Mouse (Mus musculus) lung, embryonic 15.5 days (tissue): ENCODE measurements at regions not wholly inside any gene's neighbourhood (a gene's known extent, or its start where the extent isn't known, plus 50 kb on each side); places are given as distances from the start of the nearest gene placed in this dataset.

Source experiments
- ATAC-seq: fragments of 200-750 bp; cut with Nextera tagmentation; 2 replicates; pipeline ENCODE4 v1.8.0; 2017; ENCODE audit warnings: moderate number of reproducible peaks, borderline replicate concordance; ENCODE audit not compliant: low FRiP score, low TSS enrichment; ENCODE audit errors: extremely low read depth
- H3K27ac ChIP-seq: fragments of 300-500 bp; sonication (generic); 2 replicates; pipeline ENCODE4 v1.5.1; 2015; ENCODE audit warnings: moderate library complexity, mild to moderate bottlenecking, inconsistent platforms
- H3K27me3 ChIP-seq: fragments of 300-500 bp; sonication (generic); 2 replicates; pipeline ENCODE4 v1.6.1; 2015; ENCODE audit warnings: inconsistent platforms
- H3K36me3 ChIP-seq: fragments of 300-500 bp; sonication (generic); 2 replicates; pipeline ENCODE4 v1.6.1; 2015; ENCODE audit warnings: inconsistent platforms
- H3K4me1 ChIP-seq: fragments of 300-500 bp; sonication (generic); 2 replicates; pipeline ENCODE4 v1.6.1; 2015; ENCODE audit warnings: inconsistent platforms
- H3K4me2 ChIP-seq: fragments of 300-500 bp; sonication (generic); 2 replicates; pipeline ENCODE4 v1.6.1; 2015; ENCODE audit warnings: inconsistent platforms, mild to moderate bottlenecking, moderate library complexity
- H3K4me3 ChIP-seq: fragments of 300-500 bp; sonication (generic); 2 replicates; pipeline ENCODE4 v1.5.1; 2015; ENCODE audit warnings: mild to moderate bottlenecking, inconsistent platforms
- H3K9ac ChIP-seq: fragments of 300-500 bp; sonication (generic); 2 replicates; pipeline ENCODE4 v1.6.1; 2015; ENCODE audit warnings: inconsistent platforms
- H3K9me3 ChIP-seq: fragments of 300-500 bp; sonication (generic); 2 replicates; pipeline ENCODE4 v1.6.1; 2016; ENCODE audit warnings: inconsistent platforms
- WGBS: fragments of 180-500 bp; shearing (Covaris S2); methylation state at CpG from one replicate; pipeline ENCODE4 v1.1.7; 2015; 5-methylcytosine and 5-hydroxymethylcytosine counted together

GRCm38 (mm10) chr16:77537351-77537750 lies 64.5 kb downstream of the Gm11146 start:
- no peak for ATAC-seq
- Histone ChIP-seq H3K4me3 (no peak overlapping the region), H3K27ac (no peak overlapping the region), H3K27me3 (no peaks in the 10 kb centered on the region), H3K36me3 (no peaks in the 10 kb centered on the region), H3K4me2 (peak overlapping the region; percentile 27; the same call in 1 of the 2 replicates), H3K9ac (no peak overlapping the region), H3K9me3 (no peaks in the 10 kb centered on the region), H3K4me1 (no peaks in the 10 kb centered on the region)
- WGBS, result 65% methylated on average over 4 of the region's 4 CpGs

- H3K4me1 ChIP-seq, result no peaks in the 10 kb centered on the region
- H3K27ac ChIP-seq, result no peak overlapping the region
- WGBS, result 52% methylated on average over 10 of the region's 10 CpGs
- no peaks in the 10 kb centered on the region for H3K9me3 ChIP-seq
- no peak overlapping the region for H3K4me3 ChIP-seq
- no peaks in the 10 kb centered on the region for H3K27me3 ChIP-seq
- no peak overlapping the region for H3K9ac ChIP-seq
- peak overlapping the region; percentile 27; the same call in 1 of the 2 replicates for H3K4me2 ChIP-seq
- no peak; the same call in 1 of the 2 replicates for ATAC-seq
- no peaks in the 10 kb centered on the region for H3K36me3 ChIP-seq
Observed at GRCm38 (mm10) chr16:77536746-77537145, 65.1 kb downstream of the Gm11146 start.

GRCm38 (mm10) chr16:77536314-77536713 lies 65.6 kb downstream of the Gm11146 start:
- no peak for ATAC-seq
- H3K27ac ChIP-seq, result no peak overlapping the region
- no peaks in the 10 kb centered on the region for H3K9me3 ChIP-seq
- WGBS, result 75% methylated on average over 6 of the region's 6 CpGs
- no peaks in the 10 kb centered on the region for H3K36me3 ChIP-seq
- no peak overlapping the region for H3K4me2 ChIP-seq
- H3K4me3 ChIP-seq, result no peak overlapping the region
- H3K4me1 ChIP-seq, result no peaks in the 10 kb centered on the region
- no peak overlapping the region for H3K9ac ChIP-seq
- H3K27me3 ChIP-seq, result no peaks in the 10 kb centered on the region

- Histone ChIP-seq H3K27me3 (no peaks in the 10 kb centered on the region), H3K9me3 (no peaks in the 10 kb centered on the region), H3K4me2 (no peak overlapping the region), H3K36me3 (no peaks in the 10 kb centered on the region), H3K27ac (no peak overlapping the region), H3K9ac (no peak overlapping the region), H3K4me1 (no peaks in the 10 kb centered on the region), H3K4me3 (no peak overlapping the region)
- 83% methylated on average over 3 of the region's 3 CpGs for WGBS
- no peak for ATAC-seq
Observed at GRCm38 (mm10) chr16:77535021-77535420, 66.9 kb downstream of the Gm11146 start.

- Histone ChIP-seq H3K4me1 (no peaks in the 10 kb centered on the region), H3K4me2 (no peak overlapping the region), H3K4me3 (no peak overlapping the region), H3K27ac (no peak overlapping the region), H3K9me3 (no peaks in the 10 kb centered on the region), H3K27me3 (no peaks in the 10 kb centered on the region), H3K9ac (no peak overlapping the region), H3K36me3 (no peaks in the 10 kb centered on the region)
- WGBS, result 87% methylated on average over 10 of the region's 10 CpGs
- no peak for ATAC-seq
Observed at GRCm38 (mm10) chr16:77531596-77531995, 70.3 kb downstream of the Gm11146 start.

GRCm38 (mm10) chr16:77527951-77528350 lies 73.9 kb downstream of the Gm11146 start:
- 61% methylated on average over 1 of the region's 1 CpGs for WGBS
- H3K4me1 ChIP-seq, result no peaks in the 10 kb centered on the region

GRCm38 (mm10) chr16:77514606-77515005 lies 87.3 kb downstream of the Gm11146 start:
- no peak overlapping the region for H3K4me2 ChIP-seq
- 77% methylated on average over 3 of the region's 3 CpGs for WGBS
- H3K27me3 ChIP-seq, result no peaks in the 10 kb centered on the region
- no peak for ATAC-seq
- no peak overlapping the region for H3K27ac ChIP-seq
- no peak overlapping the region for H3K9ac ChIP-seq
- H3K36me3 ChIP-seq, result no peaks in the 10 kb centered on the region
- no peak overlapping the region for H3K4me3 ChIP-seq
- H3K4me1 ChIP-seq, result no peaks in the 10 kb centered on the region
- no peaks in the 10 kb centered on the region for H3K9me3 ChIP-seq

More at GRCm38 (mm10) chr16:77527951-77528350, 73.9 kb downstream of the Gm11146 start:
- H3K9ac ChIP-seq, result no peak overlapping the region
- no peak overlapping the region for H3K4me3 ChIP-seq
- H3K27ac ChIP-seq, result no peak overlapping the region
- no peak overlapping the region for H3K4me2 ChIP-seq
- no peak for ATAC-seq
- no peaks in the 10 kb centered on the region for H3K27me3 ChIP-seq
- no peaks in the 10 kb centered on the region for H3K9me3 ChIP-seq
- no peaks in the 10 kb centered on the region for H3K36me3 ChIP-seq

- ATAC-seq, result no peak
- H3K4me2 ChIP-seq, result no peak overlapping the region
- H3K4me3 ChIP-seq, result no peak overlapping the region
- no peaks in the 10 kb centered on the region for H3K27me3 ChIP-seq
- H3K9me3 ChIP-seq, result no peaks in the 10 kb centered on the region
- H3K27ac ChIP-seq, result no peak overlapping the region
- 60% methylated on average over 5 of the region's 5 CpGs for WGBS
- peaks cover 2% of the 10 kb centered on the region; the same call in 1 of the 2 replicates for H3K4me1 ChIP-seq
- H3K9ac ChIP-seq, result no peak overlapping the region
- H3K36me3 ChIP-seq, result no peaks in the 10 kb centered on the region
Observed at GRCm38 (mm10) chr16:77503556-77503955, 98.3 kb downstream of the Gm11146 start.

GRCm38 (mm10) chr16:77502916-77503315 lies 99.0 kb downstream of the Gm11146 start:
- Histone ChIP-seq H3K4me1 (peaks cover 2% of the 10 kb centered on the region; the same call in 1 of the 2 replicates), H3K27me3 (no peaks in the 10 kb centered on the region), H3K4me3 (no peak overlapping the region), H3K4me2 (no peak overlapping the region), H3K9ac (no peak overlapping the region), H3K27ac (no peak overlapping the region), H3K9me3 (no peaks in the 10 kb centered on the region), H3K36me3 (no peaks in the 10 kb centered on the region)
- ATAC-seq, result no peak
- 48% methylated on average over 5 of the region's 5 CpGs for WGBS

- H3K9ac ChIP-seq, result no peak overlapping the region
- 54% methylated on average over 3 of the region's 3 CpGs for WGBS
- H3K27ac ChIP-seq, result no peak overlapping the region
- H3K4me2 ChIP-seq, result peak overlapping the region; percentile 41
- H3K36me3 ChIP-seq, result no peaks in the 10 kb centered on the region
- peak overlapping the region; percentile 24 for H3K4me3 ChIP-seq
- ATAC-seq, result no peak
- no peaks in the 10 kb centered on the region for H3K9me3 ChIP-seq
- H3K27me3 ChIP-seq, result no peaks in the 10 kb centered on the region
- H3K4me1 ChIP-seq, result peaks cover 2% of the 10 kb centered on the region; the same call in 1 of the 2 replicates
Observed at GRCm38 (mm10) chr16:77502026-77502425, 99.9 kb downstream of the Gm11146 start.

GRCm38 (mm10) chr16:77500981-77501380 lies 100.9 kb downstream of the Gm11146 start:
- peak overlapping the region; percentile 51 for H3K4me2 ChIP-seq
- H3K9me3 ChIP-seq, result no peaks in the 10 kb centered on the region
- no peak for ATAC-seq
- H3K4me1 ChIP-seq, result peaks cover 2% of the 10 kb centered on the region; the same call in 1 of the 2 replicates
- H3K27ac ChIP-seq, result peak overlapping the region; percentile 92
- H3K36me3 ChIP-seq, result no peaks in the 10 kb centered on the region
- WGBS, result 1% methylated on average over 4 of the region's 4 CpGs
- peak overlapping the region; percentile 39 for H3K4me3 ChIP-seq
- H3K27me3 ChIP-seq, result no peaks in the 10 kb centered on the region
- peak overlapping the region; percentile 43 for H3K9ac ChIP-seq

- peak; percentile 82 for ATAC-seq
- Histone ChIP-seq H3K36me3 (no peaks in the 10 kb centered on the region), H3K9ac (peak overlapping the region; percentile 43), H3K4me2 (peak overlapping the region; percentile 51), H3K9me3 (no peaks in the 10 kb centered on the region), H3K27me3 (no peaks in the 10 kb centered on the region), H3K4me1 (peaks cover 2% of the 10 kb centered on the region; the same call in 1 of the 2 replicates), H3K27ac (peak overlapping the region; percentile 92), H3K4me3 (peak overlapping the region; percentile 39)
- WGBS, result 3% methylated on average over 6 of the region's 6 CpGs
Observed at GRCm38 (mm10) chr16:77500413-77500812, 101.5 kb downstream of the Gm11146 start.
